Mouse (Mus musculus): Measurements from ENCODE around the gene Oas1a.

- TF ChIP-seq POLR2A (IDR thresholded peaks at IDR 0.05; ENCODE audit: borderline replicate concordance, insufficient read depth, low read length): no peak
- TF ChIP-seq CTCF (IDR thresholded peaks at IDR 0.05; ENCODE audit: borderline replicate concordance, insufficient read depth, low read depth, low read length): no peak
These were observed 16.3 kb downstream of the Oas1a start for GRCm38 (mm10) chr5:120890991-120891390.
